Mouse (Mus musculus) layer of hippocampus, postnatal 36 days (tissue): Measurements from ENCODE around the gene Oard1. TPM values are rescaled to one million over a fixed set of nuclear protein-coding genes. Genes with fewer than 3 reads are reported as not detected.

Experiments
- DNase-seq, 2 experiments: peaks; one replicate each; pipeline ENCODE4 v3.0.0; 2022
- total RNA-seq, 2 experiments: library from RNA; stranded (reverse); gene quantifications; 2 replicates each; pipeline ENCODE4 v1.2.3; 2021

Gene Oard1
- total RNA-seq, 2 experiments from 2014 or later: 12.3 to 13.6 TPM

- peak; percentile 54 to 64 for DNase-seq
Observed at GRCm38 (mm10) chr17:48408526-48409291, 1.1 kb upstream of the Oard1 start.

- no peak for DNase-seq
Observed at GRCm38 (mm10) chr17:48410299-48410785, 528 bp downstream of the Oard1 start.

- DNase-seq: no peak
Observed at GRCm38 (mm10) chr17:48411241-48411640, 1.4 kb downstream of the Oard1 start.

GRCm38 (mm10) chr17:48416011-48416410 is 6.2 kb downstream of the Oard1 start:
- DNase-seq: no peak

GRCm38 (mm10) chr17:48416425-48417195 is 6.8 kb downstream of the Oard1 start:
- peak; percentile 41 to 51 for DNase-seq

- DNase-seq: no peak
Observed at GRCm38 (mm10) chr17:48417521-48417920, 7.7 kb downstream of the Oard1 start.

- DNase-seq: no peak
Observed at GRCm38 (mm10) chr17:48418174-48418573, 8.4 kb downstream of the Oard1 start.

GRCm38 (mm10) chr17:48418781-48419180 is 9.0 kb downstream of the Oard1 start:
- no peak for DNase-seq

- DNase-seq: no peak
Observed at GRCm38 (mm10) chr17:48419571-48419970, 9.8 kb downstream of the Oard1 start.

- no peak for DNase-seq
Observed at GRCm38 (mm10) chr17:48424237-48424636, 14.4 kb downstream of the Oard1 start.

- DNase-seq: no peak
Observed at GRCm38 (mm10) chr17:48425823-48426612, 16.2 kb downstream of the Oard1 start.

- DNase-seq: no peak
Observed at GRCm38 (mm10) chr17:48426991-48427750, 17.4 kb downstream of the Oard1 start.

GRCm38 (mm10) chr17:48427852-48428530 is 18.2 kb downstream of the Oard1 start:
- no peak for DNase-seq

GRCm38 (mm10) chr17:48430394-48430793 is 20.6 kb downstream of the Oard1 start:
- DNase-seq: no peak

- no peak for DNase-seq
Observed at GRCm38 (mm10) chr17:48431054-48431453, 21.2 kb downstream of the Oard1 start.

GRCm38 (mm10) chr17:48432158-48432980 is 22.6 kb downstream of the Oard1 start, which contains the start of gene Apobec2:
TSS of gene Apobec2 (minus strand) at chr17:48432930.
- no peak for DNase-seq

GRCm38 (mm10) chr17:48433006-48433655 is 23.3 kb downstream of the Oard1 start:
- no peak for DNase-seq

- no peak for DNase-seq
Observed at GRCm38 (mm10) chr17:48433689-48434330, 24.0 kb downstream of the Oard1 start.

GRCm38 (mm10) chr17:48434479-48434878 is 24.7 kb downstream of the Oard1 start:
- no peak for DNase-seq
